Mouse (Mus musculus): ENCODE data around the gene Gm20671.
A peak's percentile ranks its signal among the peaks of the same experiment; 100 is the strongest.
"Not testable (repeated sequence)": the region's sequence is repeated elsewhere in the genome, so short reads cannot be mapped to it uniquely, and the experiment has no call there.

Gene Gm20671

GRCm38 (mm10) chr5:32784726-32785125 lies 42.2 kb downstream of the Gm20671 start:
- DNase-seq: no peak

GRCm38 (mm10) chr5:32781596-32781995 lies 45.3 kb downstream of the Gm20671 start:
- DNase-seq: no peak

GRCm38 (mm10) chr5:32778168-32778567 lies 48.7 kb downstream of the Gm20671 start:
- DNase-seq: no peak

GRCm38 (mm10) chr5:32772361-32772760 lies 54.5 kb downstream of the Gm20671 start:
- no peak for DNase-seq

- no peak for DNase-seq
These were observed 59.1 kb downstream of the Gm20671 start for GRCm38 (mm10) chr5:32767636-32768373.

GRCm38 (mm10) chr5:32767004-32767403 lies 59.9 kb downstream of the Gm20671 start:
- DNase-seq: no peak

GRCm38 (mm10) chr5:32761566-32762140 lies 65.3 kb downstream of the Gm20671 start:
- no peak for DNase-seq

GRCm38 (mm10) chr5:32760787-32761186 lies 66.1 kb downstream of the Gm20671 start:
- no peak for DNase-seq

GRCm38 (mm10) chr5:32760352-32760751 lies 66.6 kb downstream of the Gm20671 start:
- not testable (repeated sequence) for DNase-seq

- DNase-seq: no peak
These were observed 67.2 kb downstream of the Gm20671 start for GRCm38 (mm10) chr5:32759662-32760061.

- no peak for DNase-seq
These were observed 70.8 kb downstream of the Gm20671 start for GRCm38 (mm10) chr5:32756141-32756540.

GRCm38 (mm10) chr5:32751736-32752135 lies 75.2 kb downstream of the Gm20671 start:
- no peak for DNase-seq

- no peak for DNase-seq
These were observed 78.0 kb downstream of the Gm20671 start for GRCm38 (mm10) chr5:32748936-32749335.

- DNase-seq: peak; percentile 72 to 77
These were observed 79.1 kb downstream of the Gm20671 start for GRCm38 (mm10) chr5:32747650-32748375.

- peak; percentile 44 to 56 for DNase-seq
These were observed 80.9 kb downstream of the Gm20671 start for GRCm38 (mm10) chr5:32745705-32746655.

- peak; percentile 72 to 75 for DNase-seq
These were observed 84.8 kb downstream of the Gm20671 start for GRCm38 (mm10) chr5:32742149-32742548.

- peak in 1 of 2 experiments; percentile 15 for DNase-seq
These were observed 85.5 kb downstream of the Gm20671 start for GRCm38 (mm10) chr5:32741377-32741776.

GRCm38 (mm10) chr5:32740850-32741249 lies 86.1 kb downstream of the Gm20671 start:
- DNase-seq: peak; percentile 52 to 60

- DNase-seq: no peak
These were observed 86.8 kb downstream of the Gm20671 start for GRCm38 (mm10) chr5:32740138-32740537.

- not testable (repeated sequence) for DNase-seq
These were observed 90.1 kb downstream of the Gm20671 start for GRCm38 (mm10) chr5:32736770-32737169.

GRCm38 (mm10) chr5:32735779-32736178 lies 91.1 kb downstream of the Gm20671 start:
- DNase-seq: no peak

GRCm38 (mm10) chr5:32733892-32734291 lies 93.0 kb downstream of the Gm20671 start:
- DNase-seq: not testable (repeated sequence)

GRCm38 (mm10) chr5:32728851-32729250 lies 98.1 kb downstream of the Gm20671 start:
- no peak for DNase-seq

Data from cerebellum, postnatal 10 days (tissue).